Mouse (Mus musculus): ENCODE results near the gene Cdc37l1. TPM values are rescaled to one million over a fixed set of nuclear protein-coding genes. Genes with fewer than 3 reads are reported as not detected.
"Not testable (repeated sequence)": the region's sequence is repeated elsewhere in the genome, so short reads cannot be mapped to it uniquely, and the experiment has no call there.

The Cdc37l1 gene
- total RNA-seq, 2 experiments from 2014 or later: 93.5 to 100 TPM

DNA sequence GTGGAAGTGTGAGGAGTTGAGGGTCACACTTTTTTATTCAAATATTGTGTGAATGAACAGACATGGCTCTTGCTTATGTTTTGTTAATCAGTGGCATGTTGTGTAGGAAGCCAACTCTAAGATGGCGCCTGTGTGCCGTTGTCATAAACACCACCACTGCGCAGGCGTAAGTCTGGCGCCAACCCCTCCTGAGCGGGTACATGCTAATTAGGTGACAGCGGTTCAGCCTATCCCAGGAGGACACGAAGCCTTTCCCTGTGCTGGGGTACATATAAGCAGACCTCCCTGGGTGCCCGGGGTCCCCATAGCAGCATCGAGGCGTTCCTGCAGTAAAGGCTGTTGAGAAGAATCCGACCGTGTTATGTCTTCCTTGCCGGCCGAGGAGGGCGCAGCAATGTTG is 10.2 kb downstream of the Cdc37l1 start:
- not testable (repeated sequence) for DNase-seq (ENCODE audit: low spot score in 2 of 2)

DNA sequence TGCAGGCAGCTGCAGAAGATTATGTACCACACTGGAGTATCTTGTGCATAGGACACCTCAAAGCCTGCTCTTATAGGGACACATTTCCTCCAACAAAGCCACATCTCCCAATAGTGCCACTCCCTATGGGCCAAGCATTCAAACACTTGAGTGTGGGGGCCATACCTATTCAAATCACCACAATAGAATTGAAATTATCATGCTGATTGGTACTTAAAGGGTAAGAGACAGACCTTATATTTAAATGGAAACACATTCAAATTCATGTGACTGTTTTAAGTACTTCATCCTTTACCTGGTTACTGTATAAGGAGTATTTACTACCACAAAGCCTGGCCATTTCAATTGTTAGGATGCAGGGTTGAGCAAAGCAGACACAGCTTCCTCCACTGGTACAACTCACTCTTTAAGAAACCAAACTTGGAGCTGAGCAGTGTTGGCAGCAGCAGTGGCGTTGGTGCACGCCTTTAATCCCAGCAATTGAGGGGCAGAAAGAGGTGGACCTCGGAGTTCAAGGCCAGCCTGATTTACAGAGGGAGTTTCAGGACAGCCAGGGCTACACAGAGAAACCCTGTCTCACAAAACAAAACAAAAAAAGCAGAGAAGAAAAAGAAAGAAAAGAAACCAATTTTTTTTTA is 18.0 kb downstream of the Cdc37l1 start:
- DNase-seq (ENCODE audit: low spot score in 2 of 2): no peak

DNA sequence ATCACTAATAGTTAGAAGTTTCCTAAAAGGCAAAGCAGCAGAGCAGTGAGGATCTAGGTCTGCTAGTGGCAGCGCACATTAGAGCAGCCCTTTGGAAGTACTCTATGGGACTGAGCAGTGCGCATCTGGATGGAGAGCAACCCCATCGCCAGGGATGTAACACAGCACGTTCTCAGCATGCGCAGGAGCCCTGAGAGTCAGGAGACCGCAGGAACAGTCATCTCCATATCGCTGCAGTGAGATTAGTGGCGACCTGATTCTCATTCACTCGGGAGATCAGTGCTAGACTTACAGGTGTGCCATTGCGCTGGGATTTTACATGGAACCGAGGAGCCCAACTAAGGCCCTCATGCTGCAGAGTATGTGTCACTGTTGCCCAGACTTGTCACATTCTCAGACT is 18.9 kb downstream of the Cdc37l1 start:
- DNase-seq (ENCODE audit: low spot score in 2 of 2): no peak

DNA sequence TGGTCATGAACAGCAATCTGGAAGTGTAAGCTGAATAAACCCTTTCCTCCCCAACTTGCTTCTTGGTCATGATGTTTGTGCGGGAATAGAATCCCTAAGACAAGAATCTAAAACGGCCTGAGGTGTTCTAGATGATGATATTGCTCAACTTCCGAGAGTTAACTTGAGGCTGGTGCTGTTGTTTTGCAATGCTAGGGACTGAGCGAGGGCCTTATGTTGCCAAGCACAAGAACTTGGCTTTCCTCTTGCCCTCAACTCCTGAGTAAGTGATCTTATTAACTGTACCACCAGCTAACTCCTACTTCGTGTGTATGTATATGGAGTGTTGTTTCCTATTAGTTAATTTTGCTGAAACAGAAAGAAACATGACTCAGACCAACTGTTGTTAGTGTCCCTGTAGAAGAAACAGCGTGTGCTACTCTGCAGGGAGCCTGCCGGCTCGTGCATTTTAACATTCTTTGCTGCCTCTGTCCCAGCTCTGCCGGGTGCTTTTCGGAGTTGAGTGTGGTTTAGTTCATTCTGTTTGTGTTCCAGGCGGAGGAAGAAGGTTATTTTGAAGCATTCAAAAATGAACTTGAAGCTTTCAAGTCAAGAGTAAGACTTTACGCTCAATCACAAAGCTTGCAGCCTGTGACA is 21.3 kb downstream of the Cdc37l1 start:
- DNase-seq (ENCODE audit: low spot score in 2 of 2): peak in 1 of 2 experiments; percentile 36

DNA sequence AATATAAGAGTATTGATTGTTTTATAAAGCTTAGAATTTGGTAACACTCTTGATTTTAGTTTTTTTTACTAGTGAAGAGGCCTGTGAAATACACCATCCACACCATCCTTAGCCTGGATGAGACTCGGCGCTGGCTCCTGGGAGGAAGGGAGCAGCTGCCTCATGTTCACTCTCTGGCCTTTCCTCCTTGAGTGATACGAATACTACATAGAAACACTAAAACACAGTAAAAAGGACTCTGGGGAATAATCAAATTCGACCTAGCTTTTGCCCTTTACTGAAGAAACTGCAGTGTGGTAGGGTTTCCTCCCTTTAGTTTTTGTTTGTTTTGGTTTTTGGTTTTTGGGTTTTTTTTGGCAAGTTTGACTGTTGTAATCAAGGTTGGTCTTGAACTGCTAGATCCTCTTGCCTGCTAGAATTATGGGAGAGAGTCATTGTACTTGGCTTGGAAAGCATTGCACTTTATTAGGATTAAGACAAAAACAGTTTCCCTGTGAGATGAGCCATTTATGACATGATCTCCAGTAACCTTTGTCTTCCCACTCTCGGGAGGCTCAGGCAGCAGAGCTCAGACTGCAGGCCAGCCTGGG is 24.4 kb downstream of the Cdc37l1 start:
- DNase-seq (ENCODE audit: low spot score in 2 of 2): no peak

DNA sequence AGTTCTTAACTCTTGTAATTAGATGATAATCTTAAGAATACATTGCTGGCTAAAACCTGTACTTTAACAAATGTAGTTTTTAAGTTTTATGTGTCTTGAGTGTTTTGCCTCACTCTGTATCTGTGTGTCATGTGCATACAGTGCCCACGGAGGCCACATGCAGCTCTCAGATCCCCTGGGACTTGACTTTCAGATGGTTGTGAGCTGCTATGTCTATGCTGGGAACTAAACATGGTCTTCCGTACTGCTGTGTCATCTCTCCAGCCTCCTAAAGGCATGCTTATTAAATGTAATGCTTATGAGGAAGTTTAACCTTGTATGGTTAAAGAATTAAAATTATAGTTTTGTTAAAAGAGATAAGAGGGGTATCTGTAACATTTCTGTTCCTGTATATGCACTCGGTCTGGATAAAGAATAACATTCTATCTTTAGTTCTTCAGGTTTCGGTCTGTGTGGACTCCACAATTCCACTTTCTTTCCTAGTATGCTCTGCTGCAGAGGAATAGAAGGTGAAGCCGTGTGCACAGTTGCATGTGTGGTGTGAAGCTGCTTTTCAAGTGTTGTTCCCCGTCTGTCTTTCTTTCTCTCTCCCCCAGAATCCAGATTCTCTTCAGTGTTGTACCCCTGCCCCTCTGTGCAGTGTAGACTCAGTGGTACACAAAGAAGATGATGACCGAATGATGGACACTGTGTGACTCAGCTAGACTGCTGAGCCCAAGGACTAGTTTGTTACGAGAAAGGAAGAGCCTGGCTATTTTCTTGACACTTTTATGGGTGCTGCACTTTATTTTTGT is 25.5 kb downstream of the Cdc37l1 start:
- no peak for DNase-seq (ENCODE audit: low spot score in 2 of 2)

DNA sequence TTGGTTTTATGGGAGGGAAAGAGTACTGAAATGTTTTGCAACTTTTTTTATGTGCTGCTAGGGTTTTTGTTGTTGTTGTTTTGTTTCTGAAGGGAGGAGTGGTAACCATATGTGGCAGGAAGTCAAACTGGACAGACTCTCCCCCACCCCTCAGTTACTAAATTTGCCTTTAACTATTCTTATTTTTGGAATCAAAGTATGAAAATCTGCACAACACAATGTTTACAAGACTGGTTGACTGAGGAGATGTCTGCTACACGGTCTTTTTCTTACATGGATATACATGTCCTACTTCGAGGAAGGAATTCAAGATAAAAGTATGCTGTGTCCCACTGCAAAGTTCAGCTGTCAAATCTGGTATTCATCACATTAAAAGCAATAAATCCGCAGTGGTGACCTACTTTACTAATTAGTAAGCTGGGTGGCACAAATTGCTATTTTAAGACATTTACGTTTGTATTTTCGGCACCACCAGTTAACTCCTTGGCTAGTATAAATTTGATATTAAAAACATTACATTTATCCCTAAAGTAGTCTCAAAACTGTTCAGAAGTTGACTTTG is 26.1 kb downstream of the Cdc37l1 start:
- DNase-seq (ENCODE audit: low spot score in 2 of 2): no peak

DNA sequence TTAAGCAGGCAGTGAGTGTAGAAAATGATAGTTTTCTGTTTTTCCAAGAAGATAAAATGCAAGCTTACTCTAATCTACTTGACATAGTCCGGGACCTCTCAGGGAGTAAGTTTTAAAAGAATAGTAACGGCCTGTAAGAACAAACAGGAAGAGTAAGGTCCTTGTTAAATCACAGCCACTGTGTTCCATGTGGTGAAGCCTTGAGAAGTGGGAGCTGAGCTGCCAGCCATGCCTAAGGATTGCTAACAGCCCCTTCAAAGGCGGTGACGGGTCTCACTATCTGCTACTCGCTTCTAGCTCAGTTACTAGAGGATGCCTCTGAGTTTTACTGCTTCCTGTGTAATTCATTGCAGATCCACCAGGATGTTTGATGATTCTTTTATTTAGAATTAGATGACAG is 26.6 kb downstream of the Cdc37l1 start:
- DNase-seq (ENCODE audit: low spot score in 2 of 2): no peak

DNA sequence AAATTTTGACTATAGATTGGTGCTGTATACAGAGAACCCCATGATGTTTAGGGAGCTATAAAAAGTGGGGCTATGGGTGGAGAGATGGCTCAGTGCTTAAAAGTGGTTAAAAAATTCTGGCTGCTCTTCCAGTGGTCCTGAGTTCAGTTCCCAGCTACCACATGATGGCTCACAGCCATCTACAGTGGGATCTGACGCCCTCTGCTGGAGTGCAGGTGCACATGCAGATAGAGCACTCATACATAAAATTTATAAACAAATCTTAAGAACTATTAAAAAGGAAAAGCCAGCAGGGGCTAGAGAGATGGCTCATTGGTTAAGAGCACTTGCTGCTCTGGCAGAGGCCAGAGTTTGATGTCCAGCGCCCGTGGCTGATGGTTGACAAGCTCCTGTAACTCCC is 29.5 kb downstream of the Cdc37l1 start:
- DNase-seq (ENCODE audit: low spot score in 2 of 2): no peak

DNA sequence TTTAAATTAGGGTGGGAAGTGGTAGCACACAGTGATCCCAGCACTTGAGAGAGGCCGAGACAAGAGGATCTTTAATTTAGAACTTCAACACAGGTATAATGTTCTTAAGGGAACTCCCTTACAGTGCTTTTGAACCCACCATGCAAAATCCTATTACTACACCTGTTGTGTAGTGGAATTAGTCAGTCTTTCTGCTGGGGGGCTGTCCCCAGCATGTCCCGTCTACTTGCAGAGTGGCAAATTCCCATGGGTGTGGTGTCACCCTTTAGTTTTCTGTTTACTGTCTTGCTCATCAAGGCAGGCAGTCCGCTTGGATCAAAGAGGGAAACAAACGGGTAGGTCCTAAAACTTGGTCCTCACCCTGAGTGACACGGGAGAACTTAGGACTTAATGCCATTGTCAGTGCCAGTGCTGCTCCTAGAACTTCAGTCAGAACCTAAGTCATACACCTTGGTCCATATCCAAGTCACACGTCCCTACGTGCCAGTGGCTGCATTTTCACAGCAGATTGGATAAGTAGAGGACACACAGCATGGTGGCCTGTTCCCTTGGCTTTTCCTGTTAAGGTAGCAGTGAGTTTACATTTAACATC is 31.7 kb downstream of the Cdc37l1 start:
- DNase-seq (ENCODE audit: low spot score in 2 of 2): no peak

DNA sequence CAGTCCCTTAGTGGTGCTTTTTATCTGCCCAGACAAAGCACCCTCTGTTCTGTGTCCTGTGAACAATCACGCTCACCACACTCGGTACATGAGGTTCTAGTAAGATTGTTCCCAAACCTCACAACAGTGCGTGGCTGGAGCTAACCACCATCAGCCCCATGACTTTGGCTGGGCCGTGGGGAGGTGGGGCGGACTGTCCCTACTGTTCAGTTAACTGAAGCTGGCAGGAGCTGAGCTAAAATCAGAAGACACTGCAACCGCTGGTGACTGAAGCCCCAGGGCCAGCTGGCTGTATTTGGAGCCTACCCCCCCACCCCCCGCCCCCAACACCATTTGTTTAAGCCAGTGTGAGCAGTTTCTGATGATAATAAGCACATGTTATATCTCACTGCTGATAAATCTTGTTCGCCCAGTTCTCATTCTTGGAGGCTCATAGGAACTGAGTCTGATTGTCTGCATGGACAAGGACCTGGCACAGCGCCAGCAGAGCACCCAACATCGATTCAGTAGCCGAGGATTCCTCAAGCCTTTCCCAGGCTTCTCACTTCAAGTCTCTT is 34.3 kb downstream of the Cdc37l1 start:
- DNase-seq (ENCODE audit: low spot score in 2 of 2): peak; percentile 34 to 72

DNA sequence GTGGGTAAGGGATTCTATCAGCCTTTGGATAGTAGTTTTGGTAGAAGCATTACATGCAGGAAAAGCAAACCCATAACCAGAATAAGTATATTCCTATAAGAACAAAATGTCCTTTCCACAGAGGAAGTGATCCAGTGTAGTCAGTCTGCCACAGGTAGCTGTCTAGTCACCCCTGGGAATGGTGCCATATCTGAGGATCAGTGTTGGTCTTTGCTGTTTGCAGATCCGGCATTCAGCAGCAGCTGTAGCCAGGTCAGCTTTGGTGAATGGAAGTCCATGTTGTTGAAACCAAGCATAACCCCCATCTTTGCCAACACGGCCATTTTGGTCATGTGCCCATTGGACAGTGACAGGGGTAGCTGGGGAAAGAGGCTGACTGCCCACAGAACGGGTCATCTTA is 41.6 kb downstream of the Cdc37l1 start:
- DNase-seq (ENCODE audit: low spot score in 2 of 2): no peak

DNA sequence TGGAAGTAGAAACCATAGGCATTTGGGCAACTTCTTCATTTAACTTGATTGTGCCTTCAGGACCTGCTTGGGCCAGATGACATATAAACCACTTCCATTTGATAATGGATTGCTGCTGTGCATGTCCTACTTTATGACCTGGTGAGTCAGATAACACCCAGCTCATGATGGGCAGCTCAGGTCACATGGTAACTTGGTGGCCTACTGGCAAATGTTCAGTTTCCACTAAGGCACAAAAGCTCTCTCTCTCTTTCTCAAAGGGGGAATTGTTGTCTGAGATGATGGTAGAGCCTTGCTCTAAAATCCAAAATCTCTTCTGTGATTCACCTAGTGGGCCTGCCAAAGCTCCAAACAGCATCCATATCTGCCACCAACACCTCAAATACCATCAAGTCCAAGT is 42.5 kb downstream of the Cdc37l1 start:
- no peak for DNase-seq (ENCODE audit: low spot score in 2 of 2)

DNA sequence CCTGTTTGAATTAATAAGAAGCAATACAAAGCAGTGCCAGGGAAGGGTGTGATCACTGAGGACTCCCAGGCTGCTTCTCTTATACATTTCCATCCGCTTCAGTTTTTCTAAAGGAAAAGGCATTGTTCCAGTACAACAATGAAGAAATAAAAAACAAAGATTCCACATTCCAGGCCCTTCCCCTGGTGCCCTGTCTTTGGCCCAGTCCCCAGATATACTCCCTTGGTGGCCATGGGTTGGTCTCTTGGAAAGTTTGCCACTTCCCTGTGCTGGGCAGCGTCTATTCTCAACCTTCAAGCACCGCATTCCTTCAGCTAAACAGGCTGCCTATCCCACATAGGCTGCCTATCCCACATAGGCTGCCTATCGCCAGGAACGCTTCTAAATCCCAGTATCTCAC is 46.9 kb downstream of the Cdc37l1 start:
- no peak for DNase-seq (ENCODE audit: low spot score in 2 of 2)

DNA sequence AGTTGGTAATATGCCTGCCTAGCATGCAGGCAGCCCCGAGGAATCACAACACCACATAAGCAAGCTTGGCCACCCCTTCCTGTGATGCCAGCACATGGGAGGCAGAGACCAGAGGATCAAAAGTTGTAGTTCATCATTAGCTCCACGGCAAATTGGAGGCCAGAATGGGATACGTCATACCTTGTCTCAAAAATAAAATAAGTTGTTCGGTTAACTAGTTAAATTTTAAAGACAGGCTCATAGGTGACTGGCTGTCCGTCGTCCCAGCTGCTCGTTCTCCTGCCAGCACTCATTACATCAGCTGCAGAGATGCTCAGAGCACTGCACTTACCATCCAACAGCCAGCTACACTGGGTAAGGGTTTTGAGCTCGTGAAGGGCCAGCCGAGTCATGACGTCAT is 47.4 kb downstream of the Cdc37l1 start:
- DNase-seq (ENCODE audit: low spot score in 2 of 2): no peak

DNA sequence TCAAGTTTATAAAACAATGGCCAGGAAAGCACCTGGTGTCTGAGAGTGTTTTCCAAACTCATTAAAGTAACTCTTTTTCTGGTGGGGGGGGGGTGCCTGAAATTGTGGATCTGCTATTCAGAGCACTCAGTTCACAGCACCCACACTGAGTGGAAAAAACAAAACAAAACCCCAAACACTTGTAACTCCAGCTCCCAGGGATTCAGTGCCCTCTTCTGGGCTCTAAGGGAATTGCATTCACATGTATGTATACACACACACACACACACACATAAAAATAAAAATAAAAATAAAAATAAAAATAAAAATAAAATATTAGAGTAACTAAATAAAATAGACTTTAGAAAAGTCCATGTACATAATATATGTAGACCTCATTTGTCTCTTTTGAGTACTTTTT is 49.2 kb downstream of the Cdc37l1 start:
- no peak for DNase-seq (ENCODE audit: low spot score in 2 of 2)

DNA sequence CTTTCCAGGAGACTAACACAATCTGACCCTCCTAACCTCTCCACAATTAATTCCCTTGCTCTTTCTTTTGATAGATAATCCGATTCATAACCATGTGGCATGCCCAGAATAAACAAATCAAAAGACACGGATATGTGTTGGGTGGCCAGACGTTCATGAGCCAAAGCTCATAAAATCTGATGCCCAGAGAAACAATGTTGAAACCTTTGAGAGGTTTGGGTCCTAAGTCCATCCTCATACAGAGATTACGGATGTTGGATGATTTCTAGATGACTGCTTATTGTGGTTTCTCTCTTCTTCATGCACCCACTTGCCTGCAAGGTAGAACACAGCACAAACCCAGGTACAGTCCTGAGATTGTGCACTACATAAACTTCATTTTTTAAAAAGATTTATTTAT is 50.1 kb downstream of the Cdc37l1 start:
- no peak for DNase-seq (ENCODE audit: low spot score in 2 of 2)

DNA sequence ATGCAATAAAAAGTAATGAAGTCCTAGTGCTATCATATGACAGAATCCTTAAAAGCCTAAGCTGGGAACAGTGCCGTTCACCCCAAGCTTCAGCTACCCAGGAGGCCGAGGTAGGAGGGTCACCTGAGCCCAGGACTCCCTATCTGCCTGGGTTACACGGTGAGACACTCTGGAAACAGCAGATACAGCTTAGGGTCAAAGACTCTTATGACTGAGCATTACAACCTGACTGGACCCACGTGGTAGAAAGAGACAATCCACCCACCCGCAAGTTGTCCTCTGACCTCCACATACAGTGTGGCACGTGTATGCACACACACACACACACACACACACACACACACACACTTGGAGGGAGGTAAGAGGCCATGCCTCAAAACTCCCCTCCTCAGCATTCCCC is 52.0 kb downstream of the Cdc37l1 start:
- DNase-seq (ENCODE audit: low spot score in 2 of 2): no peak

DNA sequence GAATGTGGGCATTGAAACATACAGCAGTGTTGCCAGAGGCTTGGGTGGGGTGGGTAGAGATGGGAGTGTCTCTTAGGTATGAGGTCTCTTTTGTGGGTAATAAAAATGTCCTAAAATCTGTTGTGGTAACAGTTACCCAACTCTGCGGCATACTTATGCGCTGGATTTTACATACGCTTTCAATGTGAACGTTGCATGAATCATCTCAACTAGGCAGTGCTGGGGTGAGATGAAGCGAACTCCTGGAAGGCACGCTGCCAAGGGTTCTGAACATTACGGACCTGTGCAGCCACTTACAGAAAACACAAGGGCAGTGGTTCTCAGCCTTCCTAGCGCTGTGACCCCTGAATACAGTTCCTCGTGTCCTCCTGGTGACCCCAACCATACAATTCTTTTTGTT is 52.5 kb downstream of the Cdc37l1 start:
- DNase-seq (ENCODE audit: low spot score in 2 of 2): no peak

DNA sequence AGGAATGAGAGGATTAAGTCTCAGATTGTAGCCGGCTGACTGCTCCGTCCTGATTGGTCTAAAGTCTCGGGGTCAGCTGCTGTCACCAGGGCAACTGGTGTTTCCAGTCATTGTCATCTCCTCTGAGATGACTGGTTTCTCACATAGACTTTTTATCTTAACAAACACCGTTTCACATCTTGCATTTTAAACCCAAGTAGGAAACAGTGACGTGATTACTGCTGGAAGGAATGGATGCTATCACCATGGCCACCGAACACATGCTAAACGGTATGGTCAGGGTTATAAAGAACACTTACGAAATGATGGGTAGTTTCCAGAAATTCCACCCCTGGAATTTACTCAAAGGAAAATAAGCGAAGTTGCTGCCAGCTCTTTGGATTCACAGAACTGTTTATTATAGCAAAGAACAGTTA is 54.2 kb downstream of the Cdc37l1 start:
- DNase-seq (ENCODE audit: low spot score in 2 of 2): no peak

DNA sequence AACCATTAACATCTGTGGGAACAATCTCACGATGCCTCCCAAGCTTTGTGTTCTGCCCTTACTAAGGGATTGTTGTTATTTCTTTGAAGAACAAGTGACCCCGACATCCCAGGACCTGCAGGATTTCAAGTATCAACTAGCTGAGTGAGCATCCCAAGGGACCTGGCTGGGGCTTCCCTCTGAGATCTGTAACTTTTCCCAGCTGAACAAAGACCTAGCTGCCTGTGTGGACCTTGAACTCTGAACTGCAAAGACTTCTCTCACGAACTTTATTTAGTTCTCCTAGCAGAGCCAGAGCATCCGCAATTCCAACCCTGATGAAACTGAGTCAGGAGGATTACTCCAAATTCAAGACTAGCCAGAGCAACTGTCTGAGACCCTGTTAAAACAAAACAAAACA is 55.2 kb downstream of the Cdc37l1 start:
- no peak for DNase-seq (ENCODE audit: low spot score in 2 of 2)
